Mouse (Mus musculus) left cerebral cortex, adult 2 months (tissue): ENCODE measurements at regions not wholly inside any gene's neighbourhood (a gene's known extent, or its start where the extent isn't known, plus 50 kb on each side); places are given as distances from the start of the nearest gene placed in this dataset.

Experiments used
- DNase-seq, 2 experiments: peaks; one replicate each; pipeline ENCODE4 v3.0.0; 2021 to 2022; ENCODE audit warnings: low spot score in 2 of 2, mixed read lengths in 1 of 2; ENCODE audit errors: extremely low spot score in 1 of 2
- H3K27ac ChIP-seq: fragments of 200-600 bp; 2 replicates; pipeline ENCODE4 v1.8.1; 2022
- H3K4me3 ChIP-seq: fragments of 200-600 bp; 2 replicates; pipeline ENCODE4 v1.8.1; 2022
- CTCF ChIP-seq: fragments of 200-600 bp; IDR thresholded peaks from 2 replicates; pipeline ENCODE4 v1.8.1; 2022; ENCODE audit warnings: antibody characterized with exemption, mild to moderate bottlenecking, moderate library complexity
- intact Hi-C: fragments of 180-260 bp; cut with DNase I; formaldehyde crosslinking; loops from one replicate; pipeline ENCODE4 v1.15.1; 2025

DNA sequence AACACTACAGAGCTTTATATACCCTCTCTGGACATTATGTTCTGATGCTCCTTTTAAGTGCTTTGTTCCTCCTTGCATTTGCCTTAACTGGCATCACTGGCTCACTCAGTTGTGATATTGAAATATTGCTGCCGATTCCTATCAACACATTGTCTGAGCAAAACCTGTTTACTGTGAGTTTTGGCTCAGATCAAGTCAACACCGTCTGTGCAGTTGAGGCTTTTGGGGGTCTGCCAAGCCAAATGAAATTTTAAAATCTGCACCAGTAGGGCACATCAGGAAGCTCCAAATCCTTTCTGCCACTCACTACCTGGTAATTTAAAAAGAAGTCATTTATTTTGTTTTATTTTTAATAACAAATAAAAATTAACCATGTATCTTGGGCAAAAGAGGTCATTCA lies 482.6 kb upstream of the Gm20594 start:
- no peak for TF ChIP-seq CTCF

More for the DNA sequence above, 482.6 kb upstream of the Gm20594 start:
- intact Hi-C loops = no loop called here
- no peak overlapping the region for H3K27ac ChIP-seq
- peak in 1 of 2 experiments; percentile 10 for DNase-seq
- H3K4me3 ChIP-seq = no peak overlapping the region
